Mouse (Mus musculus) c-Kit-positive CD71-positive TER-119-positive erythroid progenitor cells, embryonic 14.5 days (primary cell): Measurements from ENCODE around the gene Stk32c.

ENCODE experiments used
- DNase-seq: peaks from one replicate; pipeline ENCODE4 v3.0.0-alpha.2; 2013; ENCODE audit warnings: low spot score

Stk32c gene

DNA sequence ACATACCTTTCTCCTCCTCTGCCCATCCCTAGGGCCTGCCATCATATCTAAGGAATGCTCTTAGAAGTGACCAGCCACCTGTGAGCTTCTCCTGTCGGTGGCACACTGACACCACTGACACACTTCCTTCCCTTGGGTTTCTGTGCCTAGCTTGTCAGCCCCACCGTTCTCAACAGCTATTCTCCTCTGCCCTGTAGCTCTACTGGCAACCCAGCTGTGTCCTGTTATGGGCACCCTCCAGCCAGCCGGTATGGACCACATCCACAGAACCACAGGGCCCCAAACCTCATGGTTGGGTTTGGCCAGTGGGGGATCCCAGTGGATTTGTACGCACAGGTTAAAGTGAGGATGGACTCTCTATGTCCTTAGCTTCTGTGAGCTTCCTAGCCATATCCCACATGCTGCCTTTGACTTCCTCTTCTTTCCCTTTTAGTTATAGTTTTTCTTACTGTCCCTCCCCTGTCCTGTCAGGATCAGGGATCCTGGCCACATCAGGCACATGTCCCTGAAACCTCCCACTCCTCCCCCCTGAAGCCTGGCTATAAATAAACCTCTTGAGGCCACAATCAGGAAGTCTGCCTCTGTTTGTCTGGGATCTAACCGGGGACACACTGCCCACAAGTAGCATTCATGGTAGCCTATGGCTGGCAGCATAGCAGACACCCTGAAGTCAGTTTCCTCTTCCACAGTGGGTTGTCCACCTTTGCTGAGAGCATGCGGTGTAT is 15.5 kb upstream of the Stk32c start:
- no peak for DNase-seq

DNA sequence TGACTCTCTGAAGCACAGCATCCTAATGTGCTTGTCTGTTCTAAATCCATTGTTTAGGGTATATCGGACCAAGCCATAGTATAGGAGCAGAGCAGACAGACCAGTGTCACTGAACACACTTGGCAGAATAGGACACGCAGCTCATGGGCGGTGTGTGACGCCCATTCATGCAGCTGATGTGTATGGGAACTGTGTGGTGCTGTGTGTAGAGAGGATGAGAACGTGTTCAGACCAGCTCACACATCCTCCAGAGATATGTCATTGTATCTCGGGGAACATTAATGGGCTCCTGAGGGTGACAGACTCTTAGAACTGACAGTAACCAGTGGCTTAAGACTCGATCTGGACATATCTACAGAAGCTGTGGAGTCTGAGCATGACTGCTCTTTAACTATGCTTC is 13.3 kb upstream of the Stk32c start:
- no peak for DNase-seq

DNA sequence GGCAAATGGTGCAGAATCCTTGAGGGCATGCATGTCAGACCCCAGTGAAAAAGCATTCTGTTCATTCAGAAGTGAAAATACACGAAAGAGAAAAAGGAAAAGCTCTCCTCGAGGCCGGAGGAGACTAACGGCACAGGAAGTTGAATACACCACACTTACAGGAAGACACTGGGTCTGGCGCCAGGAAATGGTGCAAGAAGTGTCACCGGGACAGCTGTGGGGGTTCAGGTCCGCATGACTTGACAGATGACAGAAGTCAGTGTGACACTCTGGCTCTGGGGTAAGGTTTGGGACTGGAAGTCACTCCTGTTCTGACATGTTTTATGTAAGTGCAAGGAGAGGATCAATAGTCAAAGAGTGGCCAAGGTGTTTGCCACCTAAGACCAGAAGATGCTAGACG is 11.6 kb upstream of the Stk32c start:
- DNase-seq = no peak

GRCm38 (mm10) chr7:139224070-139224469 is 11.0 kb upstream of the Stk32c start:
- no peak for DNase-seq

- no peak for DNase-seq
Measured at GRCm38 (mm10) chr7:139222341-139222740, 9.2 kb upstream of the Stk32c start.

DNA sequence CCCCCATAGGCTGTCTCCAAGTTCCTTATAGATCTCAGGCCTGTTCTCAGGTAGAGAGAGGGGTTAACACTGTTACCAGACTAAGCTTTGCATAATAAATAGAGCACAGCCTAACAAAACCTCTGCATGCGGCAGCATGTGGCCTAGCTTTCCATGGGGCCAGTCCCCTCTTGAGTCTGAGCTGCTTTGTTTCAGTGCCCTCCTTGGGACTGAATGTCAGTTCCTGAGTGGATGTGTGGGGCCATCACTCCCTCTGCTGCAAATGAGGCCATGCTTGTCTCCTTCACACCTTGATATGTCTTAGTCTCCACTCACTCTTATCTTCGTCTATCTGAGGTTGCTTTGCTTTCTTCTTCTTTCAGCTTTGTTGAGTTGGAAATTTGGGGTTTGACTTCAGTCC is 8.7 kb upstream of the Stk32c start:
- no peak for DNase-seq

- DNase-seq = no peak
Measured at GRCm38 (mm10) chr7:139221072-139221471, 8.0 kb upstream of the Stk32c start.

DNA sequence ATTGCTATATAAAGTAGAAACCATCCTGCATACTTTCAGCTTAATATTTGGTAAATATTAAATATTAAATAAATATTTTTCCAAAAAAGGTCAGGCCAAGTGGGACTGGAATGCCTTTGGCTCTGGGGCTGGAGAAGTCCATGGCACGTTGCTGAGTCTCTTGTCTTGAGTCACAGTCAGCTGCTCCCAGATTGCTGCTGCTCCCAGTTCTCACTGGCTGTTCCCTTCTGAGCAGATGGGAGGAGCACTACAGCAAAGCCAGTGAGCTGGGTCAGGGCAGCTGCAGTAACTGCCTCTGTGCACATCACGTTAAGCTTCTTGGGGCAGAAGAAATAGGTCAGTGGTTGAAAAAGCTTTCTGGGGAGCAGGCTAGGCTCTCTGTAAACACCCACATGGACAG is 7.2 kb upstream of the Stk32c start:
- no peak for DNase-seq

GRCm38 (mm10) chr7:139219486-139219885 is 6.4 kb upstream of the Stk32c start:
- DNase-seq = no peak

GRCm38 (mm10) chr7:139218641-139219415 is 5.7 kb upstream of the Stk32c start:
- no peak for DNase-seq

DNA sequence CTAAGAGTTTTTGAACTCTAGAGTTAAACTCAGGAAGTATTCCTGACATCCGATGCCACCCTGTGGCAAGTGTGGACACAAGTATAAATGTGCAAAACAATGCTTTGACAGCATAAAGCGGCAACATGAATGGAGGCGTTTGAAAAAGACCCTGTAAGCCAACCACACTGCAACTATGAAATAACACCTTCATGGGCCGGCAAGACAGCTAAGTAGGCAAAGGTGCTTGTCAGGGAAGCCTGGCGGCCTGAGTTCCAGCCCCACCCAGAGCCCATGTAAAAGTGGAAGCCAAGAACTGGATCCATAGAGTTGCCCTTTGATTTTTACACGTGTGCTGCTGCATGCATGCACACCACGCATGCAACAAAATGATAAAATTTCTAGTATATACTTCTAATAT is 3.9 kb upstream of the Stk32c start:
- no peak for DNase-seq

DNA sequence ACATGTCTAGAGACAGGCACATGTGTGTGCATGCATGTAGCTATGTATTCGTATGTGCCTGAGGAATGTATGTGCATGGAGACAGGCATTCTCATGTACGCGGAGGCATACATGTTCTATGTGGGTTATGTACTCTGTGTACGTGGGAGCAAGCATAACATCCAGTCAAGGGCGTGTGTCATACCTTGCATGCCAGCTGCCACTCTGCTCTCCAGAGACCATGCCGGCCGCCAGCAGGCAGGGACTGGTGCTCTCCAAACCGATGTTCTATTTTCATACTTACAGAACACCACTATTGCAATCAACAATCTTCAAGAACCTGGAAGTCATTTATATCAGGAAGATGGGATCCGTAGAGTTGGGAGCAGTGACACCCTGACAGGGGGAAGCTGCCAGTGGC is 3.4 kb upstream of the Stk32c start:
- DNase-seq = no peak

DNA sequence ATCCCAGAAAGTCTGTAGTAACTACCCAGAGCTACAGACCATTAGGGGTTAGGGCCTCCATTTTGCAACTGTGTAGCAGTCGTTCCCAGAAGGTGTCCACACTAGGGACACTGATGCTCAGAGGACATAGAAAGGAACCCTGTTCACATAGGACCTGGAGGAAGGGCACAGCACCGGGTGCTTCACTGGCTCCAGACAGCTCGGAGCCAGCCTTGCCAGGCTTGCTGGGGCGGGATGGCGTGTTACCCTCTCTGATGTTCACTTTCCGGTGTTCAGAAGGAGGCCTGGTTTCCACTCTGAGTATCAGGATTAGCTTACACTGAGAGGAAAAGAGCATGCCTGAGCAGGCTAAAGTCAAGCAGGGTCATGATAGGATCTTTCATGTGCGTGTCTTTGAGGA is 2.8 kb upstream of the Stk32c start:
- DNase-seq = no peak

DNA sequence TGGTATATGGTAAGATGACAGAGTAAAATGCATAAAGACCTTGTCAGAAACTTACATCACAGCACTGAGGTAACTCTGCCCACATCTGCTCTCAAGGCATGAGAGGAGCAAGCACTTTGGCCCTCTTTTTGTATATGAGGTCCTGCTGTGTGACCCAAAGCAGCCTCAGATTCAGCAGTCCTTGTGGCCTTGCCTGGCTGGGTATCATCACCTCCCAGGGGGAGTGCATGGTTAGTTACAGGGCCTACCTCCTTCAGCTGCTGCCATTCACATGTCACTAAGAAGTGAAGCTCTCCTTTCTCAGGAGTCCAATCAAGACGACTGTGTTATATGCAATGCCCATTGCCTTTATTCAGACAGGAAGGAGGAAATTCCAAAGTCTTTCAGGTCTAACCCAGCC is 2.4 kb upstream of the Stk32c start:
- DNase-seq = no peak

GRCm38 (mm10) chr7:139214596-139215340 is 1.7 kb upstream of the Stk32c start:
- no peak for DNase-seq

DNA sequence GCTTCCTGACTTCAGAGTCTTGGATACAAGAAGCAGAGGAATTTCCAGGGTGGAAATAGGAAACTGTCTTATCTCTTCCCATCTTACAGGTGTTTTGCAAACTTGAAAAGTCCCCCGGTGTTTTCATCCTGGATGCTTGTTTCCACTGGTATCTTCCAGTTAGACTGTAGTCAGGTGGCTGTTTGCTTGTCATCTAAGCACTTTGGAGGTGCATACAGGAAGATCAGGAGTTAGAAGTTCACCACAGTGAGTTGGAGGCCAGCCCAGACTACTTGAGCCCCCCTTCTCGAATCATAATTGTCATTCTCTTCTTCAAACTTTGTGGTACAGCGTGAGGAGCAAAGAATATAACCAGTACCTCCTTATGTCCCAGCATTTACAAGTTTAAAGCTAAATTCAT is 1.1 kb upstream of the Stk32c start:
- no peak for DNase-seq

DNA sequence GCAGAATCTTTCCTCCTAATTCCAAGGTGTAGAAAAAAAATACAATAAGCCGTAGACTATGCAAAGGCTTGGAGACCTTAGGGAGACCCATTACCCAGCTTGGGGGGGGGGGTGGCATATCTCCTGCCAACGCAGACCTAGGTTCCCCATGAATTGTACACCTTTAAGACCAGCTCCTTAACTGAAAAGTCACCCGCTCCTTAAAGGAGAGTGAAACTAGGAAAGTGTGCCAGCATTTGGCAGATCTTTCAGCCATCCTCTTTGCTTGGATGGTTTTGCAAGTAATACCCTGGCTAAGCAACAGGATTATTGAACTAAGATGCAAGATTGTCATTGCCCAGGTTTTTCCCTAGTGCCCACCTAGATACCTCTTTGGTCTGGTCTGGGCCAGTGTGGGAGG is 644 bp upstream of the Stk32c start:
- no peak for DNase-seq

DNA sequence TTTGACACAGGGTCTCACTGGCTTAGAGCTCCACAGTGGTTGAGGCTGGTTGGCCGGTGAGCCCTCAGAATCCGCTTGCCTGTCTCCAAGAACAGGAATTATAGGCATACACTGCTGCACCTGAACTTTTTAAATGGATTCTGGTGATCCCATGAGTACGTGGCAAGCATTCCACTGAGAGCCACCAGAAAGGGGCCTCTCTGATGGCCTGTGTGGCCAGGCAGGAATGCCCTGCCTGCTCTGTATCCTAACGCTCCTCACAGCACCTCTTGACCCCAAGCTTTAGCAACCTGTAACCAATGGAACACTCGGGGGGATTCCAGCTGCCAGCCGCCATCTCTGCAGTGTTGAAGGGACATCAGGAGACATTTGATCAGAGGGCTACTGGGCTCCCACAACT is 1.3 kb downstream of the Stk32c start:
- no peak for DNase-seq

DNA sequence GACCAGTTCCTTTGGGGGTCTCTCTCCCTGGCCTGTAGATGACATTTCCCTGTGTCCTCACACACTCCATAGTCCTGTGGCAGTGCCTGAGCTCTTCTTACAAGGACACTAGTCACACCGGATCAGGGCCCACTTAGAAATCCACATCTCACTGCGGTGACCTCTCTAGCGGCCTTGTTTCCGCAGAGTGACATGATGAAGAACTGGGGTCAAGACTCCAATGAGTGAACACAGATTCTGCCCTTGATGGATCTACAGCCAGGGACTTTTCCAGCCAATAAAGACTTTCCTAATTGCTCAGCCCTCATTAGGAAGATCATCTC is 4.4 kb downstream of the Stk32c start:
- no peak for DNase-seq

DNA sequence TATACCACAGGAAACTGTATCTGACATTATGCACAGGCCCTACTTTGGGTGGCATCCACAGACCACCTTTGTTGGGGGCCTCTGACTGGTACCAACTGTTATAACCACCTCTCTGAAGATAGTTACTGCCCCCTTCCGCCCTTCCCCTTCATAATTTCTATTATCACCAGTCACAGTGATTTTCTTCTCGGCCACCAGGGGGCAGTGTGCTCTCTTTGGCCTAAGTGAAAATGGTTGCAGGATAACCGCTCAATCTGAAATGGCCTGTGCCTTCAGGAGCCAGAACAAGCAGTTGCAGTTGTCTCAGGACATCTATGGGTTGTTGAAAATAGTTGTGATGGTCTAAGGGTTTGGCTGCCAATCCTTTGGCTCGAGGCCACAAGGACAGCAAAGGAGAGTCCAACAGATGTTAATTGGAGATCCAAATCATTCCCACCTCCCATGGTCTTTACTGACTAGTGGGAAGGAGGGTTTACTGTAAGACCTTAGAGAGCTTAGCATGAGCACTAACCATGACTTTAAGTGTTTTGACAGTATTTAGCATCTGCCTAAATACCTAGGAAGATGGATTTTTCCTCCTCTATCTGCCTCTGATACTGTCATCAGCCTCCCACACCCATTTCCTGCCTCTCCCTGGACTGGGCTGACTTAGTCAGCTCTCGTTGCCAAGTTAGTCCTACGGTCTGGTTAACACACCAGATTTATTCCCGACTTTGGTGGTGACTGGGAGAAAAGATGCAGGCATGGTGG is 4.9 kb downstream of the Stk32c start:
- DNase-seq = peak; percentile 53

GRCm38 (mm10) chr7:139201209-139201608 is 11.9 kb downstream of the Stk32c start:
- no peak for DNase-seq

- no peak for DNase-seq
Measured at GRCm38 (mm10) chr7:139200108-139200507, 13.0 kb downstream of the Stk32c start.

- no peak for DNase-seq
Measured at GRCm38 (mm10) chr7:139197022-139197421, 16.1 kb downstream of the Stk32c start.
